Mouse (Mus musculus) neural tube, embryonic 11.5 days (tissue): ENCODE data around the gene Mdn1. TPM values are rescaled to one million over a fixed set of nuclear protein-coding genes. Genes with fewer than 3 reads are reported as not detected.
A peak's percentile ranks its signal among the peaks of the same experiment; 100 is the strongest.

Source experiments
- ATAC-seq: fragments of 200-750 bp; cut with Nextera tagmentation; 2 replicates; pipeline ENCODE4 v1.8.0; 2017; ENCODE audit warnings: moderate number of reproducible peaks, mild to moderate bottlenecking, moderate TSS enrichment, moderate library complexity; ENCODE audit not compliant: insufficient read depth, low FRiP score, low TSS enrichment
- DNase-seq: peaks from one replicate; pipeline ENCODE4 v3.0.0-alpha.2; 2015; ENCODE audit warnings: low spot score
- H3K27ac ChIP-seq: fragments of 300-500 bp; sonication (generic); 2 replicates; pipeline ENCODE4 v1.5.1; 2014; ENCODE audit warnings: low read depth, mild to moderate bottlenecking, low read length
- H3K27me3 ChIP-seq: fragments of 300-500 bp; sonication (generic); 2 replicates; pipeline ENCODE4 v1.6.1; 2014; ENCODE audit warnings: mild to moderate bottlenecking, low read length, mixed read lengths; ENCODE audit not compliant: control insufficient read depth, insufficient read depth
- H3K36me3 ChIP-seq: fragments of 300-500 bp; sonication (generic); 2 replicates; pipeline ENCODE4 v1.6.1; 2014; ENCODE audit warnings: mild to moderate bottlenecking, low read length, moderate library complexity, mixed read lengths; ENCODE audit not compliant: control insufficient read depth, insufficient read depth
- H3K4me1 ChIP-seq: fragments of 300-500 bp; sonication (generic); 2 replicates; pipeline ENCODE4 v1.6.1; 2014; ENCODE audit warnings: low read length, mixed read lengths; ENCODE audit not compliant: control insufficient read depth, insufficient read depth
- H3K4me2 ChIP-seq: fragments of 300-500 bp; sonication (generic); 2 replicates; pipeline ENCODE4 v1.6.1; 2014; ENCODE audit warnings: low read depth, mild to moderate bottlenecking, moderate library complexity
- H3K4me3 ChIP-seq: fragments of 300-500 bp; sonication (generic); 2 replicates; pipeline ENCODE4 v1.5.1; 2014; ENCODE audit warnings: low read depth, low read length
- H3K9ac ChIP-seq: fragments of 300-500 bp; sonication (generic); 2 replicates; pipeline ENCODE4 v1.6.1; 2014; ENCODE audit warnings: mild to moderate bottlenecking, low read length
- H3K9me3 ChIP-seq: fragments of 300-500 bp; sonication (generic); 2 replicates; pipeline ENCODE4 v1.6.1; 2016; ENCODE audit warnings: low read length; ENCODE audit not compliant: control insufficient read depth
- WGBS: fragments of 180-500 bp; shearing (Covaris S2); extraction: QIAGEN DNeasy Blood & Tissue Kit; methylation state at CpG from one replicate; pipeline ENCODE4 v1.1.7; 2014; 5-methylcytosine and 5-hydroxymethylcytosine counted together
- polyA plus RNA-seq: library from polyadenylated mRNA; unstranded; fragments of >200 nt; fragmentation: Nextera tagmentation; extraction: Ambion mirVana; gene quantifications from 2 replicates; pipeline ENCODE4 v1.2.1, GENCODE M21; 2014

Mdn1 gene
- 17.5 and 18.9 TPM in 2 replicates for polyA plus RNA-seq

DNA sequence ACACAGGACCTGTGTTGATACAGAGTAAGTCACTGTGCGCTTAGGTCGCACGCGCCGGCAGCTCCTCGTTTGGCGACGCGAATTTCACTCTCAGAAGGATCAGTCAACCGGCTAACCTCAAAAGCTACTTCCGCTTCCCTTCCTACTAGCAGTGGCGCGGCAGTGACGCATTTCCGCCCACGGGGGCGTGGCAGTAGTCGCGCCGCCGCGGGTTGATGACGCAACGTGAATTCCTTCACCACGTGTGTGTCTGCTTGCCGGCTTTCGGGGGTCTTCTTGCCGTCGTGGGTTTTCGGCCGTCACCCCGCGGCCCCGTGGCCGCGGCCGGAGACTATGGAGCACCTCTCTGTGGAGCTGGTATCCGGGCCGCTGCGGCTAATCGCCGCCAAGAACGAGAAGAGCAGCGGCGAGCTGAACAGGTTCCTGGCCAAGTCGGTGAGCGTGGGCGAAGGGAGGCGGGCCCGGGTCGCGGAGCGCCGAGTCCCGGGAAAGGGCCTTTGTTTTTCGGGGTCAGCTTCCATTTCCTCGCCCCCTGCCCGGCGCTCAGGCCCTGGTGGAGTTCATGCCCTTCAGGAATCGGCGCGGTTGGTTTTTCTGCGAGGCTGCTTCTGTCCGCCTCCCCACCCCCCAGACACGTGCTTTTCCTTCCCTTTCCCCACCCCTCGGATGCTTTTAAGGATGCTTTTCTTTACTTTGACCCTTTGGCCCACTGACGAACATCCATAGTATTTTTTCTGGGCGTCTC lies at the start of gene Mdn1:
Gene Mdn1, plus strand, starts transcription at position 202 of the 745 bp plus-strand sequence.
- Histone ChIP-seq H3K9me3 (no peaks in the 10 kb centered on the region), H3K36me3 (no peaks in the 10 kb centered on the region; the same call in 1 of the 2 replicates), H3K9ac (peak within 1 kb of the TSS; percentile 69), H3K27ac (peak within 1 kb of the TSS; percentile 76), H3K27me3 (no peaks in the 10 kb centered on the region), H3K4me1 (peaks cover 9% of the 10 kb centered on the region; the same call in 1 of the 2 replicates), H3K4me2 (peak within 1 kb of the TSS; percentile 64), H3K4me3 (peak within 1 kb of the TSS; percentile 84)
- DNase-seq: peak; percentile 96
- peak; percentile 91 for ATAC-seq
- WGBS: under 1% methylated on average over 68 of the region's 68 CpGs

DNA sequence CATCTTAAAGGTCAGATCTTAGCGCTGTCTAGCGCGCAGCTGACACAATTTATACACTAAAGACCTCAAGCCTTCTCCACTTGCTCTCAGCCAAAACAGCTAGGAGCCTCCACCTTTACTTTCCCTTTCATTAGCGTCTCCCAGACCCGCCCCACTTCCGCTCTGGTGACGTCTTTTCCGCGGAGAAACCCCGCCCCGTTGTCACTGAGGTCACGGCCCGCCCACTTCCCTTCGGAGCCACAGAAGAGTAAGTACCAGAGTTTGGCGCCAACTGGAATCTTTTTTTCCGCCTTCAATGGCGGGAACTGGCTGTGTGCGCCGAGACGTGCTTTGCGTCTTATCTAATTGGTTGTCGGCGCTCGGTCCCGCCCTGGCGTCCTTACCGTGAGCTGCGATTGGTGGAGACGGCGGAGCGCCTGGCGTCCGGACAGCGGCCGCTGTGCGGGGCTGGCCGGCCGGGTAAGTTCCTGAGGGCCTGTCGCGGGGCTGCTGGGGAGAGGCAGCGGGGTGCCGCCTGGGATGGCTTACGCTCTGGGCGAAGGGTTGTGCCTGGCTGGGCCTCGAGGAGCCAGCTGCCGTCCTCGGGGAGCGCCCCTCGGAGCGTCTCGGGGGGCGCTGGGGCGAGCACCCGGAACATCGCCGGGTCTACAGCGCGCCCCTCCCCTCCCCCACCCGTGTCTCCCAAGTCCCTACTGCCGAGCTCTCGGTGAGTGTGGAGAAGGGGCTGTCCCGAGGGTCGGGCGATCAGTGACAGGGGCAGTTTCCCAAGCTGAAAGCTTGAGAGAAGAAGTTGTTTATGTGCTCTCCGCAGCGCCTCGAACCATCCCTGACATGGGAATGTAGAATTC lies 41.7 kb upstream of the Mdn1 start, which contains the start of gene Casp8ap2:
Gene Casp8ap2, plus strand, starts transcription at position 418 of the 848 bp plus-strand sequence.
- DNase-seq: peak; percentile 99
- Histone ChIP-seq H3K27me3 (no peaks in the 10 kb centered on the region), H3K4me1 (peaks cover 9% of the 10 kb centered on the region), H3K4me3 (peak within 1 kb of the TSS; percentile 93), H3K36me3 (no peaks in the 10 kb centered on the region), H3K27ac (peak within 1 kb of the TSS; percentile 70; the same call in 1 of the 2 replicates), H3K9ac (peak within 1 kb of the TSS; percentile 84), H3K9me3 (no peaks in the 10 kb centered on the region), H3K4me2 (peak within 1 kb of the TSS; percentile 75)
- WGBS: under 1% methylated on average over 64 of the region's 67 CpGs
- peak; percentile 100 for ATAC-seq

DNA sequence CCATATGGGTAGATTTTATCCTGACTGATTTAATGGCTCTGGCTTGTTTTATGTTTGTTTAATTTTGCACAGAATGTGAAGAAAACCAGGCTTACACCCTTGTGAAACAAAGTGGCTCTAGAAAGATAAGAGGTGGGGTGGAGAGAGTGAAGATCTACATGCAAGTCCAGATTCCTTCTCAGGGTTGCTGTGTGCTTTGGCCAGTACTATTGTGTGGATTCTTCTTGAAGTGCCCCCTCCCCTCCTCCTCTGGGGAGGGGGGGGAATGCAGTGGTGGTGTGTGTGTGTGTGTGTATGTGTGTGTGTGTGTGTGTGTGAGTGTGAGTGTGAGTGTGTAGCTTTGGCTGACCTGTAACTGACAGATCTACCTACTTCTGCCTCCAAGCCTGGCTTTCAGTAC lies 35.3 kb upstream of the Mdn1 start:
- DNase-seq (no peak), ATAC-seq (no peak)
- no peak overlapping the region for H3K27ac ChIP-seq
- no peaks in the 10 kb centered on the region for H3K36me3 ChIP-seq
- H3K9me3 ChIP-seq: no peaks in the 10 kb centered on the region
- H3K4me3 ChIP-seq: no peak overlapping the region
- H3K27me3 ChIP-seq: no peaks in the 10 kb centered on the region
- no peak overlapping the region for H3K4me2 ChIP-seq
- H3K9ac ChIP-seq: no peak overlapping the region
- H3K4me1 ChIP-seq: no peaks in the 10 kb centered on the region

DNA sequence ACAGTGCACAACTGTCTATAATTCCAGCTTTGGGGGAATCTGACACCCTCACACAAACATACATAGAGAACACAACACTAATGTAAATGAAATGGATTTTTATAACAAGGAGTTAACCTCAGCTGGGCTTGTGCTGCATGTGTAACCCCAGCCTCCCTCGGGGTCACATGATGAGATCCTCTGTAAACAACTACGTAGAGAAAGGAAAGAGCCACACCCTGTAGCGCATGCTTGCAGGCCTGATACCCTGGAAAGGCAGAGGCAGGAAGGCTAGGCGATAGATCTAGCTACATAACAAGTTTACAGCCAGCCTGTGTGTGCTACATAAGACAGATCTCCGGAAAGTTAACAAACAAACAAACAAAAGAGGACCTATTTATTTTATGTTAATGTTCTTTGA lies 5.2 kb upstream of the Mdn1 start:
- no peaks in the 10 kb centered on the region for H3K9me3 ChIP-seq
- ATAC-seq: no peak
- WGBS: 91% methylated on average over 5 of the region's 5 CpGs
- no peaks in the 10 kb centered on the region for H3K27me3 ChIP-seq
- no peak for DNase-seq
- H3K36me3 ChIP-seq: no peaks in the 10 kb centered on the region; the same call in 1 of the 2 replicates
- 0 out of 2 replicates have a peak, but pooled peaks cover 2% of the 10 kb centered on the region for H3K4me1 ChIP-seq
- no peak overlapping the region for H3K27ac ChIP-seq
- H3K4me3 ChIP-seq: no peak overlapping the region
- no peak overlapping the region for H3K4me2 ChIP-seq
- no peak overlapping the region for H3K9ac ChIP-seq

DNA sequence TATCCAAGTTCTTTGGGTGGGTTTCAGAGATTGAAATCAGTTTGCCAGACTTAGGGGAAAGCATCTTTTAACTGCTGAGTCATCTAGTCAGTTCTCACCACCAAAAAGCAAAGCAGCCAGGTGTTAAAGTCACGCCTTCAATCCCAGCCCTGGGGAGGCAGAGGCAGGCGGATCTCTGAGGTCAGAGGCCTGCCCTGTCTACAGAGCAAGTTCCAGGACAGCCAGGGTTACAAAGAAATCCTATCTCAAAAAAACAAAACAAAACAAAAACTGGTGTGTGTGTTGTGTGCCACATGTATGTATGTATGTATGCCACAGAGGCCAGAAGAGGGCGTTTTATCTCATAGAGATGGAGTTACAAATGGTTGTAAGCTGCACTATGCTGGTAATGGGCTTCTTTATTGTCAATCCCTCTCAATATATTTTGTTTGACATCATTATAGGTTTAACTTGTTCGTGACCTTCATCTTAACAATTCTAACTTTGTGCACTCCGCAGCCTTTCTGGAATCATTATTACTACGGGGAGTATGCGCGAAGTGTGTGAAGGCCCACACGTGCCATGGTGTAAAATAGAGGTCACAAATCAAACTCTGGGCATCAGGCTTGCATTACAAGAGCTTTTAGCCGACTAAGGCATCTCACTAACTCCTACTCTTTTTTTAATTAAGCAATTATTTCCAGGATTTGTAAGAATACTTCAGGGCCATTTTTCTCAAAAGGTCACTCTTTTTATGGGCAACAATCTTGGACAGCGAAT lies 594 bp upstream of the Mdn1 start:
- no peak for DNase-seq
- Histone ChIP-seq H3K4me1 (peaks cover 9% of the 10 kb centered on the region; the same call in 1 of the 2 replicates), H3K36me3 (no peaks in the 10 kb centered on the region; the same call in 1 of the 2 replicates), H3K4me3 (peak overlapping the region; percentile 84), H3K27ac (peak overlapping the region; percentile 76), H3K27me3 (no peaks in the 10 kb centered on the region), H3K4me2 (peak overlapping the region; percentile 64), H3K9ac (peak overlapping the region; percentile 57), H3K9me3 (no peaks in the 10 kb centered on the region)
- ATAC-seq: peak; percentile 49
- 55% methylated on average over 11 of the region's 11 CpGs for WGBS

DNA sequence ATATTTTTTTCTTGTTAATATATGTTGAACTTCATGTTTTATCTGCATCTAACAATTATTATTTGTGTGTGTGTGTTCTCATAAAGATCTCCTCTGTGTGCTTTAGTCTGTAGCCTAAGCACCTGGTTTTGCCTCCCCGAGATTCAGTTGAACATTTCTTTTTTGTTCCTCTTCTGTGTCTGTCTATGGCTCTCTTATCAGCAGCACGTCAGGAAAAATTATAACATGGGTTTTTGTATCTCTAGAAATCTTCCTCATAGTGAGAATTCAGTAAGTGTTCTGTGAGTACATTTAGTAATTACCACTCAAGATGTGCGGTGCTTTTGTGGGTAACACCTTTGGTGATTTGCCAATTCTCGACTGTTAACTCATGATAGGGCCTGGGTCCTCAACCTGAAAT lies 8.9 kb downstream of the Mdn1 start:
- ATAC-seq (no peak), DNase-seq (no peak)
- Histone ChIP-seq H3K36me3 (peaks cover 5% of the 10 kb centered on the region), H3K4me3 (no peak overlapping the region), H3K27ac (no peak overlapping the region), H3K27me3 (no peaks in the 10 kb centered on the region), H3K9me3 (no peaks in the 10 kb centered on the region), H3K9ac (no peak overlapping the region), H3K4me2 (no peak overlapping the region), H3K4me1 (no peaks in the 10 kb centered on the region)
- 94% methylated on average over 4 of the region's 4 CpGs for WGBS

DNA sequence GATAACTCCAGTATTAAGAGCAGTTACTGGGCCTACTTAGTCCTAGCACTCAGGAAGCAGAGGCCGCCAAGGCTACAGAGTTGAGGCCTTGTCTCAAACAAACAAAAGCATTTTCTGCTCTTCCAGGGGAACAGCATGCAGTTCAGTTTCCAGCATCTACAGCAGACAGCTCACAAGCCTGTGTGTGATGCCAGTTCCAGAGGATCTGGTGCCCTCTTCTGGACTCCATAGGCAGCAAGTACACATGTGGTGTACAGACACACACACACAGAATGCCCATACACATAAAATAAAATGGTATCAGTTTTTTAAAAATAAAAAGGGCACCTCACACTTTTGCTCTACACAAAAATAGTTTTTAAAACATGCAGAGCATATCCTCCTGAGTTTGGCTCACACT lies 11.4 kb downstream of the Mdn1 start:
- Histone ChIP-seq H3K4me1 (no peaks in the 10 kb centered on the region), H3K27me3 (no peaks in the 10 kb centered on the region), H3K9me3 (no peaks in the 10 kb centered on the region), H3K27ac (no peak overlapping the region), H3K4me3 (no peak overlapping the region), H3K9ac (no peak overlapping the region), H3K4me2 (no peak overlapping the region), H3K36me3 (peaks cover 9% of the 10 kb centered on the region)
- DNase-seq (peak; percentile 15), ATAC-seq (no peak)
- 91% methylated on average over 1 of the region's 1 CpGs for WGBS

DNA sequence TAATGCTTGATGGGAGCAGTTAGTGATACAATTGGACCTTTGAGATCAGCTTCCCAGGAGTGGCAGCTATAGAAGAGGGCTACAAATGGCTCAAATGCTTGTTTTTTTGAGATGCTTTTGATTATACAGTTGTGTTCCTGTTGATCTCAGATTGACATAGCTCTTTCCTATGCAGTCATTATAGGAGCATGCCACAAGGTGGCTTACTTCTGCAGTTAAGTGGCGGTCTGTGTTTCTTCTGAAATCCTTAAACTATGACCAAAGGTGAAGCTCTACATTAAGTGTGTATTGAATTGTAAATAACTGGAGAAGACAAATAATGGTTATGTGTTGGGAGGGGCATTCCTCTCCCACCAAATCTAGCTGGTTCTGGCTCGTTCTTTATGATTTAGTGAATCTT lies 12.9 kb downstream of the Mdn1 start:
- no peak overlapping the region for H3K4me3 ChIP-seq
- WGBS: 86% methylated on average over 2 of the region's 2 CpGs
- H3K36me3 ChIP-seq: peaks cover 6% of the 10 kb centered on the region
- H3K27me3 ChIP-seq: no peaks in the 10 kb centered on the region
- H3K27ac ChIP-seq: no peak overlapping the region
- DNase-seq (no peak), ATAC-seq (no peak)
- no peak overlapping the region for H3K4me2 ChIP-seq
- no peaks in the 10 kb centered on the region for H3K9me3 ChIP-seq
- H3K4me1 ChIP-seq: no peaks in the 10 kb centered on the region
- H3K9ac ChIP-seq: no peak overlapping the region
